ENCODE assay signal across 8 mouse cellular contexts in genomic region chr5:122265187-122265586, GRCm38 (mm10). TPM values are rescaled to one million over a fixed set of nuclear protein-coding genes. Genes with fewer than 3 reads are reported as not detected.
DNase-seq lines count a peak whose midpoint lies in the region; ATAC-seq and TF ChIP-seq lines count a peak whose summit lies in the region.

No protein-coding gene starts in this region.

- no peaks in the 10 kb centered on the region for H3K27me3 ChIP-seq in embryonic facial prominence, embryonic 14.5 days (replicated peaks; ENCODE audit: control insufficient read depth, insufficient read depth, low read length)

- no peaks in the 10 kb centered on the region for H3K4me1 ChIP-seq in embryonic facial prominence, embryonic 14.5 days (ENCODE audit: control insufficient read depth, insufficient read depth, low read length)

- DNase-seq in layer of hippocampus, adult 2 months (ENCODE audit: low spot score in 2 of 2): no peak
- DNase-seq in layer of hippocampus, adult 8-10 months (ENCODE audit: low spot score in 2 of 2): no peak
- DNase-seq in 3T3-L1 (ENCODE audit: low read depth, low spot score): peak; percentile 73
- DNase-seq in CD4-positive helper T cell, adult 2 months (ENCODE audit: low read depth, low spot score): peak; percentile 58
- DNase-seq in embryonic facial prominence, embryonic 14.5 days (ENCODE audit: low spot score): no peak
- DNase-seq in spleen, postnatal 14 days (ENCODE audit: low spot score in 2 of 2): no peak
- no peak for DNase-seq in frontal cortex, postnatal 14 days (ENCODE audit: low spot score in 2 of 2)
- DNase-seq in layer of hippocampus, adult 18-20 months (ENCODE audit: low spot score in 2 of 2): no peak

- peak; percentile 48 for TF ChIP-seq CTCF in layer of hippocampus, adult 2 months (conservative IDR thresholded peaks at IDR 0.05)

- peaks cover 10% of the 10 kb centered on the region; the same call in 1 of the 2 replicates for H3K36me3 ChIP-seq in embryonic facial prominence, embryonic 14.5 days (ENCODE audit: control insufficient read depth, insufficient read depth, low read length)

- 71% methylated on average over 3 of the region's 3 CpGs for WGBS in embryonic facial prominence, embryonic 14.5 days

- ATAC-seq in embryonic facial prominence, embryonic 14.5 days (ENCODE audit: low read depth): no peak

- peak overlapping the region; percentile 62; the same call in 1 of the 2 replicates for H3K4me2 ChIP-seq in embryonic facial prominence, embryonic 14.5 days (ENCODE audit: low read depth, low read length)

- H3K4me3 ChIP-seq in layer of hippocampus, adult 2 months: no peak overlapping the region
- H3K4me3 ChIP-seq in embryonic facial prominence, embryonic 14.5 days (ENCODE audit: low read depth, low read length): no peak overlapping the region

- H3K27ac ChIP-seq in layer of hippocampus, adult 2 months: no peak overlapping the region
- H3K27ac ChIP-seq in embryonic facial prominence, embryonic 14.5 days (replicated peaks; ENCODE audit: low read depth, low read length): no peak overlapping the region

- H3K9me3 ChIP-seq in embryonic facial prominence, embryonic 14.5 days (ENCODE audit: control insufficient read depth, low read length): no peaks in the 10 kb centered on the region

- H3K9ac ChIP-seq in embryonic facial prominence, embryonic 14.5 days (ENCODE audit: low read depth, low read length): no peak overlapping the region

RNA-seq across cellular contexts. Expression of gene Tctn1, which starts 0.9 kb away (rescaled TPM):
- 10 to 100 TPM; 15.2 TPM for total RNA-seq in layer of hippocampus, adult 2 months (2021)
- 10 to 100 TPM; 14.7 to 17.7 (median 16.1) TPM for total RNA-seq in layer of hippocampus, adult 8-10 months (2022)
- 5.1 and 7.3 TPM in 2 replicates for polyA plus RNA-seq in embryonic facial prominence, embryonic 14.5 days (2014; fragmentation: Nextera tagmentation; extraction: Ambion mirVana)
- 10 to 100 TPM; 10.9 to 12.0 TPM for total RNA-seq in layer of hippocampus, adult 18-20 months (2021)

RNA-seq across cellular contexts. Expression of gene Pptc7, which starts 19.0 kb away (rescaled TPM):
- 10 to 100 TPM; 39.8 to 41.1 TPM for total RNA-seq in layer of hippocampus, adult 2 months (2021)
- total RNA-seq in layer of hippocampus, adult 8-10 months (2022): 10 to 100 TPM; 41.0 to 48.0 (median 43.7) TPM
- polyA plus RNA-seq in embryonic facial prominence, embryonic 14.5 days (2014; fragmentation: Nextera tagmentation; extraction: Ambion mirVana): 7.9 and 8.1 TPM in 2 replicates
- 10 to 100 TPM; 44.9 to 47.9 TPM for total RNA-seq in layer of hippocampus, adult 18-20 months (2021)

RNA-seq across cellular contexts. Expression of gene Hvcn1, which starts 58.6 kb away (rescaled TPM):
- total RNA-seq in layer of hippocampus, adult 2 months (2021): 1 to 10 TPM; 2.6 to 3.0 TPM
- total RNA-seq in layer of hippocampus, adult 8-10 months (2022): 10 to 100 TPM in 2 of 4 experiments, 1 to 10 TPM in 2; 2.1 to 22.9 (median 8.2) TPM
- polyA plus RNA-seq in embryonic facial prominence, embryonic 14.5 days (2014; fragmentation: Nextera tagmentation; extraction: Ambion mirVana): 7.9 and 12.3 TPM in 2 replicates
- total RNA-seq in layer of hippocampus, adult 18-20 months (2021): 1 to 10 TPM; 2.4 to 3.1 TPM

Comparison
In these comparisons a context has a peak if more than half of its experiments do, and no peak if none do; other contexts are left out.
1. DNase-seq: peak in 3T3-L1 (single experiment) and CD4-positive helper T cell, adult 2 months (single experiment); none in layer of hippocampus, adult 2 months (0 of 2), layer of hippocampus, adult 8-10 months (0 of 2), embryonic facial prominence, embryonic 14.5 days (single experiment), spleen, postnatal 14 days (0 of 2), frontal cortex, postnatal 14 days (0 of 2) and layer of hippocampus, adult 18-20 months (0 of 2).